Mouse (Mus musculus) spleen, postnatal 14 days (tissue): ENCODE measurements around the gene Ism2.
"Not testable (repeated sequence)": the region's sequence is repeated elsewhere in the genome, so short reads cannot be mapped to it uniquely, and the experiment has no call there.

Experiments
- DNase-seq, 2 experiments: peaks; one replicate each; pipeline ENCODE4 v3.0.0; 2021 to 2022; ENCODE audit warnings: low spot score in 2 of 2

Ism2 gene

DNA sequence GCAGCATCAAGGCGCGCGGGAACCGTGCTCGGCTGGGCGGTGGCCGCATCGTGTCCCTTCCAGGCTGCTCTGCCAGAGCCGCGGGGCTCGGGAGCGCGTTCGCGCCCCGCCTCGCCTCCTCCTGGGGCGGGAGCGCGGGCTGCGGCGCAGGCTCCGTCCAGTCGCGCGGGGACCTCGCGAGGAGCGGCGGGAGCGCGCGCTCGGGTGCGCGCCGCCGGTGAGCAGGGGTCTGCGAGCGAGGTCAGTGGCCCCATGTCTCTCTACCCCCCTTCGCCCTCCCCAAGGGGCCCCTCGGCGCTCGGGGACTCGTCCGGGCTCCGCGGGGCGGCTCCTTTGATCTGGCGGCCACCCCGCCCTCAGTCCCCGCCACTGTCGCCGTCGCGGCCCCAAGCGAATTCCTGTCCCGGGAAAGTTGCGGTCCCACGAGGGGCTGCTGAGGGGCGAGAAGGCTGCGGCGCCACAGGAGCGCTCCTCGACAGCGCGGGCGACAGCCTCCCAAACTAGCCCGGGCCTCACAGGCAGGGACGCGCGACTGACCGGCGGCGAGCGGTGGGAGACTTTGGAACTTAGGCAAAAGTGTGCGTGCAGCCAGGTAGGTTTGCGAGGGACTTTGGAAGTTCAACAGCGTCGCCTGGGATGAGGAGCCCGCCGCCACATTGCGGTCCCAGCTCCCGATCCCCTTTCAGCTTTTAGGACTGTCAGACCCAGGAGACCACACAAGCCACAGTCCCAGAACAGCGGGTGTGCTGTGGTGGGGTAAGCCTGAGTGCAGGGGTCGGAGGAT is at the start of gene Ism2:
TSS of gene Ism2 (minus strand) at position 49 of the 784 bp plus-strand sequence.
- no peak for DNase-seq

DNA sequence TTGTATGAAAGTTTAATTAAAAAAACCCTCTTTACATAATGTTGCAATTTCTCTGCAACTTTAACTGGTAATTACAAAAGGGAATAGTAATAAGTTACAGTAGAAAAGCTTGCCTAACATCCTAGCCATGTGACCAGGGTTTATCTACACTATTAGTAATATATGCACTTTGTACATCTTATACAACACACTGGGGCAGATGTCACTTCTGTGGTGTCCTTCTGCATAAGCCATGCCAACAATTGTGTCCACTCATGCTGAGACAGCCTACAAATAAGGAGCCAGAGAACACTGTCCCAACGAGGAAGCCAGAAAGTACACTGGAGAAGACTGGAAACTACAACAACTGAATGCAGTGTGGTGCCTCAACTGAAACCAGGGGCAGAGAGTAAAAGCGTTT is 48.5 kb upstream of the Ism2 start:
- DNase-seq: no peak

DNA sequence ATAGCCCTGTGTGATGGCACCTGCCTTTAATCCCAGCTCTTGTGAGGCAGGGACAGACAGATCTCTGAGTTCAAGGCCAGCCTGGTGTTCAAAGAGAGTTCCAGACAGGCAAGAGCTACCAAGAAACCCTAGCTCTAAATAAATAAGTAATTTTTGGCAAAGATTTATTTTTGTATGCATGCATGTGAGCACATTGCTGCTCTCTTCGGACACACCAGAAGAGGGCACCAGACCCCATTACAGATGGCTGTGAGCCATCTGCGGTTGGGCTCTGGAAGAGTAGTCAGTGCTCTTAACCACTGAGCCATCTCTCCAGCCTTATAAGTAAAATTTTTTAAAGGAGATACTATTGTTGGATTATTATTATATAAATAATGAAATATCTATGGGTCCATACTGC is 48.0 kb upstream of the Ism2 start:
- DNase-seq: no peak

DNA sequence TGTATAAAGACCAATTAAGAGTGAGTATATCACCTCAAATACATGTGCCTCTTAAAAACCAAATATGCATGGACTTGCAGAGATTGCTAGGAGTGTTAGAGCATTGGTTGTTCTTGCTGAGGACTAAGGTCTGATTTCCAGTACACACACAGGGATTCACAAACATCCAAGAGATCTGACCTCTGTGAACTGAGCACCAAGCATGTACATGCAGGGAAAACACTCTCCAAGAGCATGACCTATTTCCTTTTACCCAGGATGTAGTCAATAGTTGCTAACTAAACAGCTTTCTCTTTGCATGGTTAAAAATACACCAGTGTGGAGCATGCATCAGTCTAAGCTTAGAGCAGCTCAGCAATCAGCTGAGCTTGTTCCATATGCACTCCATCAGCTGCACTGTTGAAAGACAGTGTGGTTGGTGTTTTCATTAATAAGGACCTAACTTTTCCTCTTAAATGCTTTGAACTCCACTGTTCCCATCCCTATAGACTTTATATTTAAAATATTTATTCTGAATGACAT is 43.6 kb upstream of the Ism2 start:
- DNase-seq: no peak

DNA sequence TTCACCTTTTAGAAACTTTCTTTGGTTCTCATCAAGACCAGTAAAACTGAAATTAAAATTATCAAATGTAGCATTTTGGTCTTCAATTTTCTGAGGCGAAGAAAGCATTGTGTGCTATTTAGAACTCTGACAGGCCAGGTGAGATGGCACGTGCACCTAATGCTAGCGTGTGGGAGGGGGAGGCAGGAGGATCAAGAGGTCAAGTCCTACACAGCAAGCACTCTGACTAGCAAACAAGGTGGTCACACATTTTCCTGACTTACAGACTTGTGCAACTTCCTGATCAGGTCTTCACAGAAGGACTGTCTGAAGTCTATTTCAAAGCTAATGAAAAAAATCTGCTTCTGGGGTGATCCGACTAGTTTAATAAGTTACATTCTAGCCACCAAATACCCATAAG is 38.6 kb upstream of the Ism2 start:
- DNase-seq: no peak

DNA sequence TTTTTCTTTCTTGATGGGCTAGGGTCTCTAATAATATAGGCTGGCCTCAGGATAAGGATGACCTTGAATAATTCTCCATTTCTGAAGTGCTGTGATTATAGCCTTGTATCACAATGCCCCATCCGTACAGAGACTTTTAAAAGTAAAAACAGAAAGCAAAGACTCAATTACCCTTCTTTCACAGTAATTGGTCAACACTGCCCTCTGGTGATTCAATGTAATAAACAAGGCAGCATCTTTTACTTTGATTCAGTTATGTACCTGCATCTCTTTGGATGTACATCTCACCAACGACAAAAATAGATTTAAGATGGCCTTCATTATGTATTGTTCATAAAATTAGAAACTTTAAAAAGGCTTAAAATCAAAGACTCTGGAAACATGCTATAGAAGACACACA is 35.4 kb upstream of the Ism2 start:
- no peak for DNase-seq

DNA sequence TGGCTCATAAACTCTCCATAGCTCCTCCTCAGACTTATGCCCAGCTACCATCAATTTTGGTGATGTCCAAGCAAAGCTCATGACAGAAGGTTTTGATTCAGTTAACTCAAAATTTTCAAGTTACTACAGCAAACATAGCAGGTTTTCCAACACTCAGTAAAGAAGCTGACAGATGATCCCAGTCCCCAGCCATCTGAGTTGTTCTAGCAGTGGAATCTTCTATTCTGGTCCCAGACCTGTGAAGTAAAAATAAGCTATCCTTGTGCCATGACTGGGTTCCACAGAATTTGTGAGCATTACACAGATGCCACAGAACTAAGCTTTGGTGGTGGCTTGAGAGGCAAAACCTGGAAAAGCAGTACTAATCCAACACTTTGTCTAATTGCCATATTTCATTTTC is 34.3 kb upstream of the Ism2 start:
- DNase-seq: no peak

DNA sequence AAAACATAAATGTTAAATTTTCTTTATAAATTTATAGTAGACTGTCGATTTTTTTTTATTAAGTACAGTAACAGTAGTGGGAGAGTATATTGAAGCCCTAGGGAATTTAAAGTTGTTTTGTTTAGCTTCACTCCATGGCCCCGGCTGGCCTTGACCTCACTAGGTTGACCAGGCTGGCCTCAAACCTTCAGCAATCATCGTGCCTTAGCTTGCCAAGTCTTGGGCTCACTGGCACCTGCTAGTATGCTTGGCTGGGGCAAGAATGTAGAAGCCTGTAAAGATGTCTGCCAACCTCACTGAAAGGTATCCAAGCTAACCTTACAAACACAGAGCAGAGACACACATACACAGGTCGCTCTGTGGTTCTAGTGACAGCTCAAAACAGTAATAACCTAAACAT is 33.0 kb upstream of the Ism2 start:
- DNase-seq: no peak

DNA sequence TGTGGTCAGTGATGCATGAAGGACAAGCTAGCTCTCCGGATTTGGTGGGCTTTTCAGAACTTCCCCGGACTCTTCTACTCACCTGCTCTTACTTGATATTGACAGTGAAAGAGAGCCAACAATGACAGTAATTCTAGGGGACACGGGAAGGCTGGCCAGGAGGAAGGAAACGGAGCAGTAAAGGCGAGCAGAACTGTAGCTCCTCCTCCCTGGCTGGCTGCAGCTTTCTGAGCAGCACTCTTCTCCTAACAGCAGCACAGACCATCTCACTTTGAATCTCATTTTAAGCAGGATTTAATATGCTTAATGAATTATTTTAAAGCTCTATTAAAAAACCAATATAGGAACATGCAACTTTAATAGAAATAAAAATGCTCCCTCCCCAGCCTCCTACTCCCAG is 32.4 kb upstream of the Ism2 start:
- no peak for DNase-seq

DNA sequence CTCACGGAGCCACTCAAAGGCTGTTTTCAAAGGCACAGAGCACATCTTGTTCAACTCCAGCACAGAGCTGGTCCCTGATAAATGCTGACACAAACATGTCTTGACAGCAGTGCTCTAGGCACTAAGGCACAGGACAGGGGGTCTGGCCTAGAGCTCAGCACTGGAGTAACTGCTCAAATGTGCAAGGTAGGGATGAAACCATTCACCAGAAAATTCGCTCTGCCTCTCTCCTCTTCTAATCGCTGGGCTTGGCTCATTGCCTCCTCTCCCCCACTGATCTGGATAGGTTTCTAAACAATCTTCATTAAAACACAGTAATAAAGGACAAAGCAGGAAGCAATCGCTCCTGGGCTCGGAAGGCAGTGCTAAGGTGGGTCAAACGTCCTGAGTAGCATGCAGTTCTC is 31.6 kb upstream of the Ism2 start:
- DNase-seq: no peak

DNA sequence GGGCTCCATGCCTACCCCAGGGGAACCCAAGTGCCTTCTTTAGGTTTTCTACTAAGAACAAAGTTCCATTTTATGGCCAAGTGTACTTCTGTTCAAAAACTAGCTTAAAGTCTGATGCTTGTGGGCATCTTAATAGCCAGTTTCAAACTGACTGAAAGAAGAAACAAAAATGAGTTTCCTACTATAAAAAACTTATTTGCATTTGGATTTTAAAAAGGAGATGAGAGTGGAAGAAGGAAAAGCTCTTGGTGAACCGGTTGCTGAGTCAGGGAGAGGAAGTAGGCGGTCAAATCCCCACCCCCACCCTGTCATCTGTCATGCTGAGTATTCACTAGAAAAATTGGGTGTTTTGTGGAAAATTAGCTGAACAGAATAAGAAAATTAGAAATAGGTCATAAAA is 30.7 kb upstream of the Ism2 start:
- DNase-seq: no peak

DNA sequence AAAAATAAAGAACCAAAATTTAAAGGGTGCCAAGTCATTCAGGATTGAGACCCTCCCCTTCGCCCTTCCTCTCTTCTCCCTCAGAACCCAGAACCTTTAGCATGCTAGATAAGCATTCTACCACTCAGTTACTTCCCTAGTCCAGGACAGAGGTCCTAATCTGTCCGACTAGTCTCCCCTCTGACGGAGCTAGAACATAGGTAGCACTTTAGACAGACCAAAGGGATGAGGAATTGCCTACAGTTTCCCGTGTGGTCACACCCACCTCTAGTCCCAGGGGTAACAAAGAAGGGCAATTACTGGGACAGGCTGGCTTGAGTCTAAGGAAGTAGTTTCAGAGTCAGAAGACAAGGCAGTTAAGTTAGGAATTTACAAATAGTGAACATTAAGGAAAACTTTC is 28.5 kb upstream of the Ism2 start:
- no peak for DNase-seq

DNA sequence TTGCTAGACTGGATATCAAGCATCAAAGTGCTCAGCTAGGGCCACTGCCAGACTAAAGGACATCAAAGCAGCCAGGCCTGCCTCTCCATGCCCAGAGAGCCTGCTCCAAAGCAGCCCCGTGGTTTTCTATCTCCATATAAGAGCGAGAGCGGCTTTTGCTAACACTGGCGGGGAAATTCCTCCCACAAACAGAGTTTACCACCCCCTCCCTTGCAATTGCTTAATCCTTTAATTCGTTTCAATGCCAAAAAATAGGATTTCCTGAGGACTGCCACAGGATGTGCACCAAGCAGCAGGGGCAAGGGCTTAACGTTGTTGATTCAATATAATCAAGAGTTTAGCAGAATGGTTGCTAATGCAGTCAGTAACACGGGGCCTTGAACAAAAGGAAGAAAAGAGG is 28.1 kb upstream of the Ism2 start:
- no peak for DNase-seq

DNA sequence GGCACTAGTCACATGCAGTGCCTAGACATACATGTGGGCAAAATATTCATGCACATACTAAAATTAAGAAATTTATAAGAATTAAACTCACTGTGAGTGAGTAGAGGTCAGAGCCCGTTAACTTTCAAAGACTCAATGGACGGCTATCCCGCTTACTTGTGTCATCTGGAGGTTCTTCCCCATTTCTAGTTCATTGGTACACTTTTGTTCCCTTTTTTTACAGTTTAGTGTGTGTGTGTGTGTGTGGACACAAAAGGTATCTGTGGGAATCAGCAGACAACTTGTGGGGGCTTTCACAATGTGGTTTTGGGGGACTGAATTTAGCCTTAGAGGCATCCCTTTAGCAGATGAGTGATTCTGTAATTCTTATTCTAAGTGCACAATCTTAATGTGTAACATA is 25.9 kb upstream of the Ism2 start:
- no peak for DNase-seq

DNA sequence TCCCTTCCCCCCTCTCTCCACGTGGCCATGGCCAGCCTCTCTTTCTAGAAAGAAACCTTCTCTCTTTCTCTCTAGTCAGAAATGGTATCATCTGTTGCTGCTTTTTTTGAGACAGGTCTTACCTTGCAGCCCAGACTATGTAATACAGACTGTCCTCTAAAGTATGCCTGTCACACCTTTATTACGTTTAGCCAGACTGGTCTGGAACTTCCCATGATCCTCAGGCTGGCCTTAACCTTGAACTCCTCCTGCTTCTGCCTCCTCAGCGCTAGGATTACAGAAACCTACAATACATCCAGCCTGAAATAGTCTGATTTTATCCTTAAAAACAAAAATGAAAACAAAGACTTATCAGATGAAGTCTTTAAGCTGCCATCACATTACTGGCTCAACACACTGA is 19.7 kb upstream of the Ism2 start:
- no peak for DNase-seq

DNA sequence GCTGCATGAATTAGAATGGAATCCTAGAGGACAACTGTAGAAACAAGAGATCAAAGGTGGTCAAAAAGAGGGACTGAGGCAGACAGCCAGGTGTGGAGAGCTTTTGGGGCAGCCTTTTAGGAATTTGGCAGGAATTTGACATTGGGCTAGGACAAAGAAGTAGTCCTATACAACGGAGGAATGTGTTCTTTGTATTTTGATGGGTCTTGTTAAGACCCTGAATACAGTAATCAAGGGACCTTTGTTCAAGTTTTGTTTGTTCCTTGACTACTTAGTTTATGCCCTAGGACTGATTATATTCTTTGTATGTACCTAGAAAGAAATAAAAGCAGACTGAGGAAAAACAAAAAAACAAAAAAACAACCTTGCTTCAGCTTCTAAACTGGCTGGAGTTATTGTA is 18.4 kb upstream of the Ism2 start:
- DNase-seq: no peak

DNA sequence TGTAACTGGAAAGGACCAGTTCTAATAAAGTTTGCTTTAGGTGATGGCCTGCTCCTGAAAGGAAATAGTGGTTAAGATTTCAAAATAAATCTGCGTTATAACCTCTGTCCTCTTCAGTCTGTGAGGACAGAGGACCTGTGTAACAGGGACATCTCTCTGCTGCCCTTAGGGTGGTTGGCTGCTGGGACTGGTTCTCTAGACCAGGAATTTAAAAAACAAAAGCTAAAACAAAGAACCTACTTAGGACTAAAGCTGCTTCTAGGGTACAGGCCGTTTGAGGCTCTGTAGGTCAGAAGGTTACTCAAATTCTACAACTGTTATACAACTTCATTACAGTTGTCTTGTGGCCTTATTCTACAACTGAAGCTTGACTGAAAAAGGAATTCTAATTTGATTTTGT is 13.6 kb upstream of the Ism2 start:
- DNase-seq: no peak

DNA sequence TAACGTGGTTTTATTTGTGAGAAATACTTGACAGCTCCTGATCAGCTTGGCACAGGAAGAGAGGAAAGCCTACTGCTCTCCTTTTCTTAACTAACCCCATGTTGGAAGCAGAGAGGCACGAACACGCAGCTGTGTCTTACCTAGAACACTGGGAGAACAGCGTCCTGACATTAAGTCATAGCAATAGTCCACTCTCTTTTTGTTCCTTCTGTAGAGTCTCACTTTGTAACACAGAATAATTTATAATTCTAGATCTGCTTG is 7.0 kb upstream of the Ism2 start:
- DNase-seq: not testable (repeated sequence)

DNA sequence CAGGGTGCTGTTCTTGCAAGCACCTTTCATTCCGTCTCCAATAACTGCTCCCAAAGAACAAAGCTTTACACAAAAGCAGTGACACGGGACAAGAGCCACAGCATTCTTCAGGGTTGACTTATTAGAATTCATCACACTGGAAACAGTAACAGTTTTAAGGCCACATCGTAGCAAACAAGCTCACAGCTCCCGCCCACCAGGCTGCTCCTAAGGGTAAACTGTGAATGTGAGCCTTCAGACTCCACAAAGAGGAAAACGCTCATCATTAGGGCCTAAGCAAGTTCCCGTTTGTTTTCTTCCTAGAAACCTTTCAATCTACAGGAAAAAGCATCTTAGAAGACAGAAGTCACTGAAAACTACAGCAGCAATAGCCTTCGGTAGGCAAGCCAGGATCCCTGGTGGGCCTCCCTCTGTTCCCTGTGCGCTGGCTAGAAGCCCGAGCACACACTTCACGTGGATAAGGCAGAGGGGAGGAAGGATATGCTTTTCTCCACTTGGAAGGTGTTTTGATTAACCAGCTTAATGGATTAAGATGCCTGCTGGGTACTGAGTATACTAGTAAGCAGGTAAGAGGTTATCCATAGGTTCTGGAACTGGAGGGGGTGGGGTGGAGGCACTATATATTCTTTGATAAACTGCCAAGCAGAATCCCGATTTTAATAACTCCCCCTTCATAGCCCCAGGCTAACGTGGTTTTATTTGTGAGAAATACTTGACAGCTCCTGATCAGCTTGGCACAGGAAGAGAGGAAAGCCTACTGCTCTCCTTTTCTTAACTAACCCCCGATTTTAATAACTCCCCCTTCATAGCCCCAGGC is 6.5 kb upstream of the Ism2 start:
- DNase-seq: no peak

DNA sequence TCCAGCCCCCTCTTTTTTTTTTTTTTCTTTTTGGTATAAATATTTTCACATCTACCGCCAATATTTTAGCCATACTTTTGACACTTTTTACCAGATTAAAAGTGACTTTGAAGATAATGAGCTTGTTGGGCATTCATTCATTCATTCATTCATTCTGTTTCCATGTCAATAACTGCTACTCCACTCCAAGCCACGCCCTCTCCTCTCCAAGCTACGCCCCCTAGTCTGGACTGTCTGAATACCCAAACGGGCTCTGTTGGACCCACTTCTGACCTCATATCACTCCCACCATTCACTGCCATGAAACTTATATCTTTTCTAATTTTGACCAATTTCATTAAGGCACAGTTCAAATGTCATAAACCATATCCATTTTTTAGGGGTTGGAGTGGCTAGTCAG is 1.7 kb upstream of the Ism2 start:
- DNase-seq: no peak

DNA sequence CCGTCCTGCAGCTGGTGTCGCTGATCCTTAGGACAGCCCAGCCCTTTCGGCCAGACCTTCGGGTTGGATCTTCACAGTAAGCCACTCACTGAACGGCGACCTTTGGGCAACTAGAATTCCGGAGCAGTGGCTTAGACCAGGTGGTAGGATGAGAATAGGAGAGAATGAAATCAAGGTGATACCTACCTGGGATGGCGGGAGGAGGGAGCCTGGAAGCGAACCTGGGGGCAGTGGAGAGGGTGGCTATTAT is 861 bp upstream of the Ism2 start:
- DNase-seq: no peak

DNA sequence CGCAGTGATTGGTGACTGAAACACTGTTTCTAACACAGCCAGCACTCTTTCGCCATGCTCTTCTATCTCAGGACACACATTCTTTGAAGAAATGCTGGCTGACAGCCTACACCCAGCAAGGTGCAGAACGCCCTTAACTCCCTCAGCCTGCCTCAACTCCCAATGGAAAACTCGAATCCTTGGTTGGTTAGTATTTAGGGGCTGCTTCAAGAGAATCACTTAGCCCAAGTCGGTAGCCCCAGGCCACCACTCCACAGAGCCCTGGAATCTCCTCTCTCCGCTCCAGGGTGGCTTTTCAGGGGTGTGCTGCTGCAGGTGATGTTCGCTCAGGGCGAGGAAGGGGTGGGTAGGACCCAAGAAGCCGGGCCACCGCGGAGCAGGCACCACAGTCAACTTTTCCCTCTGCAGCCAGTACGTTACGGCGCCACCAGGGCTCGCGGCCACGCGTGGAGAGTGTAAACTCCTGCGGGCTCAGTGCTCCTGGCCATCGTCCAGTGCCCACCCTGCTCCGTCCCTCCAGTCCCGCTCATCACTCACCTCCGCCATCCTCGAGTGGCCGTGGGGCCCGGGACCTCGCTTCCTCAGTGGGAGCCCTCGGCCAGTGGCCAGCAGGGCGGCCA is 358 bp downstream of the Ism2 start:
- DNase-seq: no peak

DNA sequence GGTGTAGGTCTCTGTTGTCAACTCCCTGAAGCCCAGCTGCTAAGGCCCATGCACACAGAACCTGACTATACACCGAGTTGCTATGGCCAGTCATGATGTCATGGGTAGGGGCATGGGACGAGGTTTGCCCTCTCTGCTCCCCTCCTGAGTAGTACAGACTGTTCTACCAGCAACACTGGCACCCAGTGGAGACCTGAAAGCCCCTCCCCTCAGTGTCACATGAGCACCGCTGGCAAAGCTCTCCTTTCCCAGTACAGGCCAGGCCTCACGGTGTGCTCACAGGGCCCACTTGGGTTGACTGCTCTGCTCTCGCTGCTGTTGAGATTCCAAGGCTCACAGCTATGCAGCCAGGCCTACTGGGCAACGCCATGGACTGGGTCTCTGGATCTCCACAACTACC is 5.6 kb downstream of the Ism2 start:
- DNase-seq: no peak
